Mouse (Mus musculus) cerebellum, adult 9-11 months (tissue): Measurements from ENCODE around the gene Vwc2l.

Experiments used
- DNase-seq: peaks from one replicate; pipeline ENCODE4 v3.0.0; 2022

The Vwc2l gene

GRCm38 (mm10) chr1:70913071-70913470 is 187.6 kb downstream of the Vwc2l start:
- DNase-seq: no peak

- no peak for DNase-seq
Observed at GRCm38 (mm10) chr1:70918173-70919036, 192.9 kb downstream of the Vwc2l start.

- no peak for DNase-seq
Observed at GRCm38 (mm10) chr1:70933016-70933415, 207.5 kb downstream of the Vwc2l start.
